Mouse (Mus musculus) urinary bladder, postnatal 14 days (tissue): ENCODE measurements around the gene Gm17019.
"Not testable (repeated sequence)": the region's sequence is repeated elsewhere in the genome, so short reads cannot be mapped to it uniquely, and the experiment has no call there.

ENCODE experiments used
- DNase-seq: peaks from one replicate; pipeline ENCODE4 v3.0.0; 2021; ENCODE audit warnings: low spot score

The Gm17019 gene

GRCm38 (mm10) chr5:15032898-15033297, at the start of gene Gm17019:
Gene Gm17019 (minus strand): TSS chr5:15032998.
- not testable (repeated sequence) for DNase-seq

- DNase-seq, result not testable (repeated sequence)
Measured at GRCm38 (mm10) chr5:15062385-15062715, 29.6 kb upstream of the Gm17019 start.

GRCm38 (mm10) chr5:15061638-15062384, 29.0 kb upstream of the Gm17019 start:
- DNase-seq, result not testable (repeated sequence)

- not testable (repeated sequence) for DNase-seq
Measured at GRCm38 (mm10) chr5:15054151-15055025, 21.6 kb upstream of the Gm17019 start.

- not testable (repeated sequence) for DNase-seq
Measured at GRCm38 (mm10) chr5:15053606-15053962, 20.8 kb upstream of the Gm17019 start.

DNA sequence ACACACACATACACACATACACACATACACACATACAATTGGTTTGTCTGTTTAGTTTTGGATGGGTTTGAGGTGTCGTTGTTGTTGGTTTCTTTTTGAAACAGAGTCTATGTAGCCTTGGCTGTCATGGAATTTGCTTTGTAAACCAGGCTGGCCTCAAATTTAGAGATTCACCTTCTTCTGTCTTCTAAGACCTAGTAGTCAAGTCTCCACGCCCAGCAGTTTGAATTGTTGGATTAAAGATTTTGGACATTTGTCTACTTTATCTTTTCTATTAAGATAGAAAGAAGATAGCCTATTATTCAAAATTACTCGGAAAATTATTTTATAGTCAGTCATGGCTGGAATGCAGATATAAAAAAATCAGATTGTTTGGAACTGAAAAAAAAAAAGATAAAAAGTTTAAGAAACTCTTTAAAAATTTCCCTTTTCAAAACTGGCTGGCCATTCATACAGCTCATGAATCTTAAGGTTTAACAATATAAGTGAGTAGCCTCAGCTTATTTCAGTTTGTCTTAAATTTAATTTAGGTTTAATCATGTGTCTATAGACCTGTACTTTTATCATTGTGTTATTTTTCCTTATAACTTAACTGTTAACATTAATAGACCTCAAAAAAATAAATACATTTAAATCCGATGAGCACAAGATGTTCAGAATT, 20.3 kb upstream of the Gm17019 start:
- DNase-seq, result not testable (repeated sequence)

DNA sequence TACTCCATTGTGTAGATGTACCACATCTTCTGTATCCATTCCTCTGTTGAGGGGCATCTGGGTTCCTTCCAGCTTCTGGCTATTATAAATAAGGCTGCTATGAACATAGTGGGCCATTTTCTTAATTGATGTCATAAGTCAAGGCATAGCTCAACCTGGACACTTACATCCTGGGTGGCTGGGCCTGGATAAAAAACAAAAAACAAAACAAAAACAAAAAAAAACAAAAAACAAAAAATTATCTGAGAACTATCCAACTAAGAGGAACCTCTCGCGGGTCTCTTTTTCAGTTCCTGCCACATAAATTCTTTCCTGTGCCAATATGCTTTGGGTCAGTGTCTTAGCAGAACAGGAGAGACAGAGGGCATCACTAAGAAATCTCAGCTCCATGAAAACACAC, 18.0 kb upstream of the Gm17019 start:
- not testable (repeated sequence) for DNase-seq

GRCm38 (mm10) chr5:15044830-15045767, 12.3 kb upstream of the Gm17019 start:
- DNase-seq, result not testable (repeated sequence)

DNA sequence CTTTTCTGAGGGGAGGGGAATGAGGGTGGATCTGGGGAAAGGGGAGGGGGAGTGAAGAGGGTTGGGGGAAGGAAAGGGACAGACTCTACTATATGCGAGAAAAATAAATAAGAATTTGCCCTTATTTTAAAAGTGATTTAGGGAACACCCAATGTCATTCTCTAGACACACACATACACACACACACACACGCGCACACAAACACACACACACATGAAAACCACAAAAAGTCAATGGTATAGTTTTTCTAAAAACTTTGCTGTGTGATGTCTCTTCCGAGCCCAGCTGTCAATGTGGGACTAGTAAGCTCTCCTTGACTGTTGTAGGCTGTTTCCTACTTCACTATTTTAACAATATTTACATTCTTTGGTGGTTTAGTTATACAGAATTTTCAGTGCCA, 8.0 kb upstream of the Gm17019 start:
- DNase-seq, result not testable (repeated sequence)

- DNase-seq, result not testable (repeated sequence)
Measured at GRCm38 (mm10) chr5:15039984-15040383, 7.2 kb upstream of the Gm17019 start.

DNA sequence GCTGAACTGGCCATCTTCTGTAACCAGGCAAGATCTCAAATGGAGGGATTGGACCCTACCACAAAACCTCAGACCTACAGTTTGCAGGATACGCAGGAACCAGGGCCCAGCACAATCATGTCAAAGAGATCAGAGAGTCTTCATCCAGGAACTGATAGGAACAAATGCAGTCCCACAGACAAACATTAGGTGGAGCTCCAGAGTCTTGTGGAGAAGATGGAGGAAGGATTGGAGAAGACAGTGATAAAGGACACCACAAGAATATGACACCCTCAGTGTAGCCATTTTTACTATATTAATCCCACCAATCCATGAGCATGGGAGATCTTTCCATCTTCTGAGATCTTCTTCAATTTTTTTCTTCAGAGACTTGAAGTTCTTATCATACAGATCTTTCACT, 8.5 kb downstream of the Gm17019 start:
- not testable (repeated sequence) for DNase-seq

DNA sequence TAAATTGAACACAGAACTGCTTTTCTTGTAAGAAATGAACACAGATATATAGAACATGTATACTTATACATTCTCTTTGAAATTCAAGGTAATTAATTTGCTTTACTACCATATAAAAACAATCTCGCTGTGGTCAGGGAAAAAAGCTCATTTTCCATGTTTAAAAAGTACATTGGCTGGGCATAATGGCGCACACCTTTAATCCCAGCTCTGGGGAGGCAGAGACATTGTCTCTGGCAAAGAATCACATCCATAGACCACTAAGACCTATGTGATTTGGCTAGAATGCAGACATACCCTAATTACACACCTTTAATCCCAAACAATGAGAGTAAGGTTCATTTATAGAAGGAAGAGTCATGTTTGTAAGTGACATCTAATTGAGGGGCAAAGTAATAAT, 12.7 kb downstream of the Gm17019 start:
- DNase-seq, result not testable (repeated sequence)

GRCm38 (mm10) chr5:15010639-15011582, 21.9 kb downstream of the Gm17019 start:
- DNase-seq, result not testable (repeated sequence)

GRCm38 (mm10) chr5:15006907-15007306, 25.9 kb downstream of the Gm17019 start:
- DNase-seq, result not testable (repeated sequence)

DNA sequence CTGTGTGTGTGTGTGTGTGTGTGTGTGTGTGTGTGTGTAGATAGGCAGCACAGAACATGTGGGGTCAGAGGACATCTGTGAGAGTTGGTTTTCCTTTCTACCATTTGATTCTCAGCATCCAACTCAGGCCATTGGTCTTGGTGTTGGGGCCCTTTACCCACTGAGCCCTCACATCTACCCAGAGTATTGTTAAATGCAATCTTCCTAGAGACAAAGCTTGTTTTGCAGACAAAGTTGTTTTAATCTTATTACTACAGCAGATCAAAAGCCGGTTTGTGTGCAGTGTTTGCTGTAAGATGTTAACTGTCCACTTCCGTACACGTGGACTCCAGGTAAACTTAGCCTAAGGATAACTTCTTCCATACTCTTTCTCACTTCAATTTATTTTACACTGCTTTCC, 26.5 kb downstream of the Gm17019 start:
- DNase-seq, result not testable (repeated sequence)

DNA sequence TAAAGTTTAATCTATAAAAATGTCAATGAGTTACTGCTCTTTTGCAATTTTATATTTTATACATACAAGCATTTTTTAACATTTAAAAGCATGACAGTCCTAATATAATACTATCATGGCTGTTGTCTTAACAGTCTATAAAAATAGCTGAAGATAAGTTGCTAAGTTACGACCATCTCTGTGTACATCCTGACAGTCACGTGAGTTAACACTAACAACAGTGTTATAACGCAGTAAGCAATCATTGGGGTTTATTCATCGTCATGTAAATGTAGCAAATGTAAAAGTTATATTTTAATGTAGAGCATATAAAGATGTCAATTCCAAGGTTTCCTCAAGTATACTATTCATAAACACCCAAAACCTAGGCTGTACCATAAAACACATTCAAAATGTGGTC, 27.2 kb downstream of the Gm17019 start:
- not testable (repeated sequence) for DNase-seq

DNA sequence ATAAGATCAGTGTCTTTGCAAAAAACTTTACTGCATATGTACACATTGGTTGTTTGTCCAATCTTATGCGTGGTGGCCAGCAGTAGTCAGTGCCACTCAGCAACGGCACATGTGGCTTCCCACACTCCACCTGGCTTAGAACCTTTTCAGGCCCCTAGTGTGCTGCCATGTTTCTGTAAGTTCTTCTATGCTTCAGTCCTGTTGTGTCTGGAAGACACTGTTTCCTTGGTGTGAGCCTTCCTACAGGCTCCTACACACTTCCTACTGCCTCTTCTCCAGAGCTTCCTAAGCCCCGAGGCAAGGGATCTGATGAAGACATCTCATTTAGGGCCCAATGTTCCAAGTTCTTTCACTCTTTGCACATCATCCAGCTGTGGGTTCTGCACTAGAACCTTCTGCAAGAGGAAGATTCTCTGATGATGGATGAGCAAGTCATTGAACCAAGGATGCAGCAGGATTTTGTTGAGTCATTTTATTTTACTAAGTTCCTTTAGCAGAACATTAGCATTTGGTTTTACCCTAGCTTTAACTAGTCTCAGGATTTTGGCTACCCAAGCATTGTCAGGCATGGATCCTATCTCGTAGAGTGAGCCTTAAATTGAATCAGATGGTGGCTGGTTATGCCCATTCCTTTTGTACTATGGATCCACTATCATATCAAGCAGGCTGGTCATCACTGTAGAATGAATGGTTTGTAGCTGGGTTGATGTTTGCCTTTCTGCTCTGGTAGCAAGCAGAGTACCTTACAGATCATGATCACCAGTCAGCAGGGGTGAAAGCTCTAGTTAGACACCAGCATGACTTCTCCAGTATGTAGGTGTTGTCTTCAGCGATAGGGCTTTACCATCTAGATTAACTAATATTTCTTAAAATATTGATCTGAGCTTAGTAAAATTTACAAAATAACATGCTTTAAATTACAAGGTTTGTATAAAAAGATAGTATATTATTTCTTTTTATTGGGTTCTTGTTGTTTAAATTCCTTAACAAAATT, 27.9 kb downstream of the Gm17019 start:
- DNase-seq, result not testable (repeated sequence)

DNA sequence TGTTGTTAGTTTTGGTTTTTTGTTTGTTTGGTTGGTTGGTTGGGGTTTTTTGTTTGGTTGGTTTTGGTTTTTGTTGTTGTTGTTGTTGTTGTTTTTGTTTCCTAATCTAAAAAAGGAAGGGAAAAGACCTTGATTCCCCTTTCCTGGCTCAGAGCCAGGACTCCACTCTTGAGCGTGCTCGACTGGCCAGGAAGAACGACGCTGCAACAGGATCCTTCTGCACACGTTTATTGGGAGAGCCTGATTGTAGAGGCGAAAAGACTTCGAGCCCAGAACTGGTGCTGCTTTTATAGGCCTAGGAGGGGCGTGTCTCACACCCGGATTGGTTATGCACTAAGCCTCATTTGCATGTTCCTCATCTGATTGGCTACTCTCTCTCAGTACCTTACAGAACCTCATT, 34.7 kb downstream of the Gm17019 start:
- not testable (repeated sequence) for DNase-seq

GRCm38 (mm10) chr5:14997556-14997955, 35.2 kb downstream of the Gm17019 start:
- not testable (repeated sequence) for DNase-seq
